Mouse (Mus musculus) ES-E14 (cell line): Measurements from ENCODE around the gene Zfp449. TPM values are rescaled to one million over a fixed set of nuclear protein-coding genes. Genes with fewer than 3 reads are reported as not detected.
A peak's percentile ranks its signal among the peaks of the same experiment; 100 is the strongest.

Experiments
- DNase-seq: peaks from one replicate; pipeline ENCODE4 v3.0.0-alpha.2; 2013; ENCODE audit warnings: low read depth, low spot score
- H3K27ac ChIP-seq: 2 replicates; pipeline ENCODE4 v1.5.1; 2012; ENCODE audit warnings: low read depth, mild to moderate bottlenecking, low read length, moderate library complexity, mixed read lengths; ENCODE audit not compliant: poor library complexity, insufficient read depth, severe bottlenecking
- H3K36me3 ChIP-seq: 2 replicates; pipeline ENCODE4 v1.6.1; 2012; ENCODE audit warnings: mild to moderate bottlenecking, low read length, moderate library complexity, mixed read lengths; ENCODE audit not compliant: control insufficient read depth, poor library complexity, insufficient read depth, severe bottlenecking
- H3K4me1 ChIP-seq, 2 experiments: fragments of 150-350 bp in 1 of 2; sonication (generic) in 1 of 2; 2 replicates each; pipeline ENCODE4 v1.6.1; 2012; ENCODE audit warnings: low read length in 2 of 2, mild to moderate bottlenecking in 1 of 2, mixed read lengths in 1 of 2; ENCODE audit not compliant: control insufficient read depth in 2 of 2, insufficient read depth in 2 of 2, poor library complexity in 1 of 2
- H3K4me3 ChIP-seq, 2 experiments: fragments of 150-350 bp in 1 of 2; sonication (generic) in 1 of 2; 2 replicates each; pipeline ENCODE4 v1.5.1; 2012; ENCODE audit warnings: low read length in 2 of 2, low read depth in 1 of 2, mild to moderate bottlenecking in 1 of 2, mixed read lengths in 1 of 2; ENCODE audit not compliant: insufficient read depth in 1 of 2, poor library complexity in 1 of 2, severe bottlenecking in 1 of 2
- H3K9ac ChIP-seq: 2 replicates; pipeline ENCODE4 v1.6.1; 2012; ENCODE audit warnings: low read depth, mild to moderate bottlenecking, low read length, mixed read lengths; ENCODE audit not compliant: poor library complexity, insufficient read depth, severe bottlenecking
- H3K9me3 ChIP-seq: fragments of 150-350 bp; sonication (generic); 2 replicates; pipeline ENCODE4 v1.6.1; 2012; ENCODE audit warnings: low read depth, mild to moderate bottlenecking, low read length; ENCODE audit not compliant: control insufficient read depth, insufficient read depth
- CHD2 ChIP-seq: IDR thresholded peaks from 2 replicates; pipeline ENCODE4 v1.6.1; 2014; ENCODE audit warnings: mild to moderate bottlenecking, low read depth, low read length, inconsistent platforms
- HCFC1 ChIP-seq: IDR thresholded peaks from 2 replicates; pipeline ENCODE4 v1.6.1; 2012; ENCODE audit warnings: low read length, inconsistent platforms, borderline replicate concordance; ENCODE audit not compliant: insufficient read depth
- MAFK ChIP-seq: IDR thresholded peaks from 2 replicates; pipeline ENCODE4 v1.6.1; 2014; ENCODE audit warnings: mild to moderate bottlenecking, low read depth, low read length, inconsistent platforms; ENCODE audit not compliant: insufficient read depth
- ZC3H11A ChIP-seq: IDR thresholded peaks from 2 replicates; pipeline ENCODE4 v1.6.1; 2012; ENCODE audit warnings: low read depth, mild to moderate bottlenecking, inconsistent platforms, low read length, borderline replicate concordance
- ZNF384 ChIP-seq: IDR thresholded peaks from 2 replicates; pipeline ENCODE4 v1.6.1; 2012; ENCODE audit warnings: low read depth, low read length, inconsistent platforms
- in situ Hi-C, 2 experiments: fragments of 600-800 bp; cut with MboI; formaldehyde crosslinking; loops; one replicate each; pipeline ENCODE4 v1.15.1; 2025; ENCODE audit warnings: low sequenced_read_pairs in 2 of 2, inconsistent platforms in 1 of 2; ENCODE audit not compliant: unreplicated experiment in 2 of 2
- total RNA-seq: library from RNA; depleted of rRNA; stranded (reverse); fragments of 300-350 nt; gene quantifications from 2 replicates; pipeline ENCODE4 v1.2.3, GENCODE M21; 2012; rRNA removed

Gene Zfp449
- total RNA-seq, result 2.0 and 3.0 TPM in 2 replicates

GRCm38 (mm10) chrX:56346176-56346931, at the start of gene Zfp449:
TSS of gene Zfp449 (plus strand) at chrX:56346400.
- Histone ChIP-seq H3K9me3 (no peaks in the 10 kb centered on the region), H3K9ac (peak within 1 kb of the TSS; percentile 82), H3K27ac (no peak within 1 kb of the TSS), H3K4me3 (peak within 1 kb of the TSS; percentile 78 to 82), H3K36me3 (no peaks in the 10 kb centered on the region), H3K4me1 (no peaks in the 10 kb centered on the region)
- in situ Hi-C loops, result no loop called here
- TF ChIP-seq ZC3H11A, result no peak
- 0 out of 2 replicates have a peak, but pooled peaks have one; percentile 41 for TF ChIP-seq HCFC1
- no peak for TF ChIP-seq CHD2
- TF ChIP-seq MAFK, result no peak
- peak; percentile 33 for DNase-seq

DNA sequence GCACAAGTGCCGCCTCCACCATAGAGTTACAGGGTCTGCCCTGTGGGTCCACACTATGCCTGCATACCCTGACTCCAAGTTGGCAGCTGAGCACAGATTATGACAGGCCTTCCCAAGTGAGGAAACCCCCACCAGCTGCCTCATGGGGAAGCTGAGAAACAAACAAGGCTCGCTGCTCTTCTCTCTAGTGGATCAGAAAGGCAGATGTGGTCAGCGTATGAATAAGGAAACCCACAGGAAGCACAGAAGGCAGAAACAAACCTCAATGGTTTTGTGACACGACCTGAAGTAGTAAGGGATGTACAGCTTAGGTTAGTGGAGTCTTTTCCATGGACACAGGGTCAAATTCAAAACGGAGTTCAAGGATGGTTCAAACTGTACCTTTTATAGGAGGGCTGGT, 38.6 kb upstream of the Zfp449 start:
- Histone ChIP-seq H3K4me1 (no peaks in the 10 kb centered on the region), H3K9me3 (no peaks in the 10 kb centered on the region), H3K27ac (no peak overlapping the region), H3K4me3 (no peak overlapping the region), H3K36me3 (no peaks in the 10 kb centered on the region), H3K9ac (no peak overlapping the region)
- DNase-seq, result no peak
- in situ Hi-C loops, result no loop called here
- no peak for TF ChIP-seq ZC3H11A
- no peak for TF ChIP-seq MAFK
- TF ChIP-seq CHD2, result no peak
- TF ChIP-seq HCFC1, result no peak
- no peak for TF ChIP-seq ZNF384

- H3K4me1 ChIP-seq, result no peaks in the 10 kb centered on the region
- H3K9me3 ChIP-seq, result no peaks in the 10 kb centered on the region
- TF ChIP-seq ZNF384, result no peak
- no peaks in the 10 kb centered on the region for H3K36me3 ChIP-seq
- no peak overlapping the region for H3K9ac ChIP-seq
- no peak overlapping the region for H3K27ac ChIP-seq
- in situ Hi-C loops, result no loop called here
- no peak overlapping the region for H3K4me3 ChIP-seq
- no peak for DNase-seq
These were observed 33.4 kb upstream of the Zfp449 start for GRCm38 (mm10) chrX:56312813-56313212.

GRCm38 (mm10) chrX:56322096-56322495, 24.1 kb upstream of the Zfp449 start:
- H3K9ac ChIP-seq, result no peak overlapping the region

DNA sequence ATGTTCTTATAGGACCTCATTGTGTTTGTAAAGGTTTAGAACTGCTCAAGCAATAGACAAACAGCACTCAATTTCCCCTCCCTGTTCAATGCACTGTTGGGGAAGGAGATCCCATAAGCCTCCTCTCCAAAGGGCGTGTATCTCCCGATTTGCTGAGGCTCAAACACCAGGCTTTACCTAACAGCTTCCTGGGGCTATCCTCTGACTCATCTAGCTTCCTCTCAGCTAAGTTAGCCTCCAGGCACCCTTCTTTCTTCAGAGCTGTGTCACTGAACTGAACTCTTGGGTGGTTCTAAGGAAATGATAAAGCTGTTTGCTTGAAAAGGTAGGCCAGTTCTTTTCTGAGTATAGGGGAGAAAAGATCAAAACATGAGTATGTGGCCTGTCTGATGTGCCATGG, 23.5 kb upstream of the Zfp449 start:
- H3K4me3 ChIP-seq, result no peak overlapping the region
- in situ Hi-C loops, result no loop called here
- H3K27ac ChIP-seq, result no peak overlapping the region
- no peaks in the 10 kb centered on the region for H3K4me1 ChIP-seq
- H3K9ac ChIP-seq, result no peak overlapping the region
- no peaks in the 10 kb centered on the region for H3K9me3 ChIP-seq
- no peaks in the 10 kb centered on the region for H3K36me3 ChIP-seq
- no peak for DNase-seq
- TF ChIP-seq CHD2 (no peak), ZNF384 (no peak), HCFC1 (no peak), ZC3H11A (no peak), MAFK (no peak)

More at GRCm38 (mm10) chrX:56322096-56322495, 24.1 kb upstream of the Zfp449 start:
- no peak for DNase-seq
- Histone ChIP-seq H3K4me3 (no peak overlapping the region), H3K9me3 (no peaks in the 10 kb centered on the region), H3K27ac (no peak overlapping the region), H3K4me1 (no peaks in the 10 kb centered on the region), H3K36me3 (no peaks in the 10 kb centered on the region)
- in situ Hi-C loops, result no loop called here
- no peak for TF ChIP-seq HCFC1
- no peak for TF ChIP-seq ZC3H11A
- TF ChIP-seq ZNF384, result no peak
- TF ChIP-seq MAFK, result no peak
- no peak for TF ChIP-seq CHD2
